Comparison of ENCODE assay signal across 8 mouse cellular contexts in the genomic region with DNA sequence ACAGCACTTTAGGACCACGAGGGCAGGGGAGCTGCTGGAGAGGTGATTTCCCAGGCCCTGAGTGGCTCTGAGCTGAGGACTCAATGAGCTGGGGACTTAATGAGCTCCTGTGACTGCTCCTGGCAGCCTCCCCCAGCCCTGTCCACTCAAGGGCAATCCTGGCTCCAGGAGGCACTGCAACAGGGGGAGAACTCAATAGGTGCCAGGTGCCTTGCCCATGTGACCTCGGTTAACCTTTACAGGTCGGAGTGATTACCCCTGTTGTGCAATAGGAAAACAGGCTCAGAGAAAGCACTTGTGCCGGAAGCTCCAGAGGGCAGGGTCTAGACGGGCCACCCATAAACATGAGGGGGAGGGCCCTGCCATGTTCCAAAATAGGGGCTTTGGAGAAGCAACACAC. TPM values are rescaled to one million over a fixed set of nuclear protein-coding genes. Genes with fewer than 3 reads are reported as not detected.
DNase-seq lines count a peak whose midpoint lies in the region; ATAC-seq and TF ChIP-seq lines count a peak whose summit lies in the region.

No protein-coding gene starts in this region.

- intact Hi-C loops in gastrocnemius, adult 2 months (cut with DNase I) = no loop called here

- 35% methylated on average over 5 of the region's 5 CpGs for WGBS in embryonic facial prominence, embryonic 12.5 days
- WGBS in liver, embryonic 16.5 days (ENCODE audit: insufficient replicate concordance) = 35% methylated on average over 5 of the region's 5 CpGs

- H3K9ac ChIP-seq in embryonic facial prominence, embryonic 12.5 days = no peak overlapping the region
- no peak overlapping the region for H3K9ac ChIP-seq in liver, embryonic 16.5 days (ENCODE audit: low read depth, low read length)

- H3K36me3 ChIP-seq in E14TG2a.4 (ENCODE audit: insufficient read depth, low read length) = peaks cover 82% of the 10 kb centered on the region
- peaks cover 79% of the 10 kb centered on the region for H3K36me3 ChIP-seq in embryonic facial prominence, embryonic 12.5 days
- H3K36me3 ChIP-seq in liver, embryonic 16.5 days (ENCODE audit: control insufficient read depth, insufficient read depth) = peaks cover 5% of the 10 kb centered on the region; the same call in 1 of the 2 replicates

- peak overlapping the region; percentile 64 for H3K4me3 ChIP-seq in E14TG2a.4 (replicated peaks; ENCODE audit: low read length)
- no peak overlapping the region for H3K4me3 ChIP-seq in embryonic facial prominence, embryonic 12.5 days
- H3K4me3 ChIP-seq in liver, embryonic 16.5 days (ENCODE audit: low read depth, low read length) = no peak overlapping the region
- H3K4me3 ChIP-seq in gastrocnemius, adult 2 months = no peak overlapping the region

- peak; percentile 96 for DNase-seq in kidney, adult 9 months
- DNase-seq in layer of hippocampus, postnatal 14 days (ENCODE audit: low spot score in 2 of 2) = no peak
- no peak for DNase-seq in frontal cortex, postnatal 14 days (ENCODE audit: low spot score in 2 of 2)
- no peak for DNase-seq in gastrocnemius, adult 2 months

- H3K27me3 ChIP-seq in E14TG2a.4 (ENCODE audit: insufficient read depth, low read length) = no peaks in the 10 kb centered on the region
- H3K27me3 ChIP-seq in embryonic facial prominence, embryonic 12.5 days = no peaks in the 10 kb centered on the region
- no peaks in the 10 kb centered on the region for H3K27me3 ChIP-seq in liver, embryonic 16.5 days (ENCODE audit: control insufficient read depth, insufficient read depth, low read depth, low read length)

- TF ChIP-seq CTCF in E14TG2a.4 (conservative IDR thresholded peaks at IDR 0.05; ENCODE audit: low read length) = no peak
- TF ChIP-seq CTCF in gastrocnemius, adult 2 months (IDR thresholded peaks at IDR 0.05) = no peak

- no peak for ATAC-seq in embryonic facial prominence, embryonic 12.5 days (ENCODE audit: insufficient number of reproducible peaks, insufficient read depth, low FRiP score, low TSS enrichment)
- ATAC-seq in liver, embryonic 16.5 days (ENCODE audit: low read depth) = peak; percentile 51
- no peak for ATAC-seq in CD4-positive, CD25-positive, alpha-beta regulatory T cell, adult 4 months

- no peak overlapping the region for H3K4me2 ChIP-seq in embryonic facial prominence, embryonic 12.5 days (replicated peaks)
- H3K4me2 ChIP-seq in liver, embryonic 16.5 days (ENCODE audit: low read depth, low read length) = no peak overlapping the region

- H3K27ac ChIP-seq in embryonic facial prominence, embryonic 12.5 days = peak overlapping the region; percentile 80
- H3K27ac ChIP-seq in liver, embryonic 16.5 days (ENCODE audit: low read length) = peak overlapping the region; percentile 57; the same call in 1 of the 2 replicates
- H3K27ac ChIP-seq in gastrocnemius, adult 2 months = no peak overlapping the region

- H3K4me1 ChIP-seq in E14TG2a.4 (replicated peaks; ENCODE audit: low read depth, low read length) = peaks cover 98% of the 10 kb centered on the region
- H3K4me1 ChIP-seq in embryonic facial prominence, embryonic 12.5 days = peaks cover 62% of the 10 kb centered on the region
- H3K4me1 ChIP-seq in liver, embryonic 16.5 days (ENCODE audit: control insufficient read depth, low read depth, low read length) = peaks cover 27% of the 10 kb centered on the region

- H3K9me3 ChIP-seq in E14TG2a.4 (ENCODE audit: low read length) = no peaks in the 10 kb centered on the region
- H3K9me3 ChIP-seq in embryonic facial prominence, embryonic 12.5 days = no peaks in the 10 kb centered on the region
- no peaks in the 10 kb centered on the region; the same call in 1 of the 2 replicates for H3K9me3 ChIP-seq in liver, embryonic 16.5 days (replicated peaks; ENCODE audit: control insufficient read depth, low read length)

RNA-seq across cellular contexts. Expression of gene Ptprf, which starts 17.7 kb away (rescaled TPM):
- polyA plus RNA-seq in embryonic facial prominence, embryonic 12.5 days (2016; fragmentation: Nextera tagmentation; extraction: Ambion mirVana) = 90.7 and 98.6 TPM in 2 replicates
- 12.0 and 14.3 TPM in 2 replicates for polyA plus RNA-seq in liver, embryonic 16.5 days (2015; fragmentation: Nextera tagmentation; extraction: Ambion mirVana)
- 100 to 1,000 TPM; 106 to 112 TPM for total RNA-seq in layer of hippocampus, postnatal 14 days (2021)
- under 1 TPM; 0.39 to 0.65 TPM for polyA plus RNA-seq in CD4-positive, CD25-positive, alpha-beta regulatory T cell, adult 4 months (2017; shearing (Covaris generic))
- 1 to 10 TPM; 1.5 to 2.5 TPM for total RNA-seq in gastrocnemius, adult 2 months (2021)
